Mouse (Mus musculus): ENCODE measurements at regions not wholly inside any gene's neighbourhood (a gene's known extent, or its start where the extent isn't known, plus 50 kb on each side); places are given as distances from the start of the nearest gene placed in this dataset.

GRCm38 (mm10) chr8:34604581-34604980 lies 493.0 kb upstream of the Gm10131 start:
- TF ChIP-seq POLR2A (IDR thresholded peaks at IDR 0.05; ENCODE audit: borderline replicate concordance, extremely low read depth, insufficient read depth, insufficient read length, poor library complexity, severe bottlenecking) (no peak), CTCF (IDR thresholded peaks at IDR 0.05; ENCODE audit: borderline replicate concordance, extremely low read depth, insufficient read depth, insufficient read length) (no peak)

Measured in brain, embryonic 14.5 days (tissue).